Mouse (Mus musculus): ENCODE measurements around the gene Xylt1.

DNA sequence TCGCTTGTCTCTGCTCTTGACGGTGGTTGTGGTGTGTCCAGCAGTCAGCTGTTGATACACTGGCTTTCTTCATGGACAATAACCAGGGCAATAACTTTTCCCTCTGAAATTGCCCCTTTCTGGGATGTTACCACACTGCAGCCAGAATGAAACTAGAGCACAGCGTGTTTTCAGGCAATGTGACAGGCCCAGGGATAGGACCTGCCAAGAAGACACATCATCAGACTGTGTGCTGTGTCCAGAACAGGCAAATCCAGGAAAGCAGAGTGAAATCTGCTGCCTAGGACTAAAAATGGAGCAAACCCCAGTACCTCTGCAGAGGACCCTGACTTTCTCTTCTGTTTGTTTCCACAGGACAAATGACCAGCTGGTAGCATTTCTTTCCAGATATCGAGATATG is 240.8 kb downstream of the Xylt1 start:
- TF ChIP-seq POLR2A (IDR thresholded peaks at IDR 0.05; ENCODE audit: borderline replicate concordance, low read depth, low read length) (no peak), CTCF (IDR thresholded peaks at IDR 0.05; ENCODE audit: low read depth, low read length) (no peak)

Data from bone marrow macrophage, adult 2 months (primary cell).